Mouse (Mus musculus): ENCODE results near the gene Mb.

DNA sequence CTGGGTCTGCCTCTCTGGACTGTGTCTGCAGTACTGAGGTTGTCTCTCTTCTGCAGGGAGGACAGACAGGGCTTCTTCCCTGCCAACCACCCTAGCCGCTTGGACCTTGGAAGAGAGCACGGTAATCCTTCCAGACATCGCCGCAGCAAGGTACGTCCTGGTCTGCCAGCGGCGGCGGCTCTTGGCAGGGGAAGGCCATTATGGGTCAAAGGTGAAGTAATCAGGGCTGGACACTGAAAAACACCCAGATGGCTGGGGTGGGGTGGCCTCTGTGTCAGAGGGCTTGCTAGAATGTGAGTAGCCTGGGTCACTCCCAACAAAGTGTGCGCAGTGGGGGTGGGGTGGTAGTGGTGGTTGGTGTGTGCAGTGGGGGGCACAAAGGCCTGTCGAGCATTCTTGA, 4.9 kb downstream of the Mb start:
- no peak for TF ChIP-seq CTCF (IDR thresholded peaks at IDR 0.05; ENCODE audit: extremely low read depth, insufficient read depth, insufficient read length, insufficient replicate concordance)
- TF ChIP-seq POLR2A (IDR thresholded peaks at IDR 0.05; ENCODE audit: low read depth, low read length) = no peak

All from spleen, adult 2 months (tissue).